Comparison of ENCODE assay signal across 8 mouse cellular contexts in genomic region chr1:73902171-73902991, GRCm38 (mm10).
DNase-seq lines count a peak whose midpoint lies in the region; ATAC-seq and TF ChIP-seq lines count a peak whose summit lies in the region.

No protein-coding gene starts in this region.

- H3K9me3 ChIP-seq in MEL (replicated peaks; ENCODE audit: insufficient read depth, low read length), result no peaks in the 10 kb centered on the region
- no peaks in the 10 kb centered on the region for H3K9me3 ChIP-seq in lung, embryonic 16.5 days (ENCODE audit: control insufficient read depth, low read length)

- peak; percentile 65 for ATAC-seq in lung, embryonic 16.5 days (ENCODE audit: low read depth)

- no peaks in the 10 kb centered on the region for H3K36me3 ChIP-seq in MEL (ENCODE audit: control insufficient read depth in 1 of 2, insufficient read depth in 2 of 2, low read length in 2 of 2)
- H3K36me3 ChIP-seq in lung, embryonic 16.5 days (ENCODE audit: control insufficient read depth, insufficient read depth, low read length), result no peaks in the 10 kb centered on the region

- TF ChIP-seq EP300 in MEL (IDR thresholded peaks at IDR 0.05; ENCODE audit: low read depth in 1 of 2, low read length in 2 of 2), result no peak

- peak; percentile 80 for DNase-seq in MEL (ENCODE audit: low read depth, low spot score)
- peak; percentile 36 for DNase-seq in brain, embryonic 18.5 days (ENCODE audit: low read depth, low spot score)
- peak; percentile 54 for DNase-seq in fibroblast of lung, adult 2 months (ENCODE audit: low read depth)
- DNase-seq in heart, postnatal 14 days, result peak; percentile 81 to 85
- peak; percentile 65 to 74 for DNase-seq in layer of hippocampus, adult 2 months (ENCODE audit: low spot score in 2 of 2)
- peak; percentile 87 for DNase-seq in retina, postnatal 1 day
- peak; percentile 71 for DNase-seq in yolk sac, embryonic 10.5 days (ENCODE audit: low spot score)

- 0 out of 2 replicates have a peak overlapping the region, but pooled peaks have one; percentile 11 for H3K4me2 ChIP-seq in lung, embryonic 16.5 days (ENCODE audit: low read depth, low read length)

- no peaks in the 10 kb centered on the region for H3K4me1 ChIP-seq in MEL (ENCODE audit: control insufficient read depth in 1 of 2, insufficient read depth in 2 of 2, low read length in 2 of 2)
- H3K4me1 ChIP-seq in lung, embryonic 16.5 days (replicated peaks; ENCODE audit: control insufficient read depth, insufficient read depth, low read length), result peaks cover 19% of the 10 kb centered on the region

- H3K79me2 ChIP-seq in MEL (ENCODE audit: control insufficient read depth, insufficient read depth, low read length, poor library complexity), result no peaks in the 10 kb centered on the region

- peak; percentile 89 for TF ChIP-seq RAD21 in MEL (IDR thresholded peaks at IDR 0.05; ENCODE audit: low read depth, low read length)

- no peak overlapping the region for H3K4me3 ChIP-seq in MEL (ENCODE audit: control insufficient read depth in 1 of 2, insufficient read depth in 1 of 2, low read depth in 2 of 2, low read length in 2 of 2)
- no peak overlapping the region for H3K4me3 ChIP-seq in layer of hippocampus, adult 2 months
- no peak overlapping the region for H3K4me3 ChIP-seq in lung, embryonic 16.5 days (ENCODE audit: low read length)

- TF ChIP-seq POLR2A in MEL (IDR thresholded peaks at IDR 0.05; ENCODE audit: control insufficient read depth in 1 of 2, insufficient read depth in 1 of 2, low read depth in 1 of 2, low read length in 2 of 2, poor library complexity in 1 of 2), result no peak

- intact Hi-C loops in heart, postnatal 14 days (cut with DNase I), result loop anchor here (1.0 to 5.0 kb wide), 3 partner anchors 92 to 295 kb away; no protein-coding TSS in a partner anchor

- no peak overlapping the region for H3K27ac ChIP-seq in MEL (ENCODE audit: control insufficient read depth, low read depth, low read length)
- H3K27ac ChIP-seq in layer of hippocampus, adult 2 months, result peak overlapping the region; percentile 2; the same call in 1 of the 2 replicates
- peak overlapping the region; percentile 58 for H3K27ac ChIP-seq in lung, embryonic 16.5 days (ENCODE audit: low read length)

- H3K9ac ChIP-seq in MEL (ENCODE audit: control insufficient read depth, low read depth, low read length, poor library complexity, severe bottlenecking), result no peak overlapping the region
- H3K9ac ChIP-seq in lung, embryonic 16.5 days (ENCODE audit: low read length), result 0 out of 2 replicates have a peak overlapping the region, but pooled peaks have one; percentile 18

- WGBS in lung, embryonic 16.5 days, result 7% methylated on average over 16 of the region's 16 CpGs

- TF ChIP-seq CTCF in MEL (IDR thresholded peaks at IDR 0.05 in 2 of 3, conservative IDR thresholded peaks at IDR 0.05 in 1 of 3; ENCODE audit: control insufficient read depth in 1 of 3, insufficient read depth in 1 of 3, low read depth in 2 of 3, low read length in 3 of 3, poor library complexity in 1 of 3, severe bottlenecking in 1 of 3), result peak; percentile 58 to 88 (median 83)
- TF ChIP-seq CTCF in layer of hippocampus, adult 2 months (conservative IDR thresholded peaks at IDR 0.05), result peak; percentile 87

- H3K27me3 ChIP-seq in MEL (ENCODE audit: control insufficient read depth in 1 of 2, insufficient read depth in 2 of 2, low read length in 2 of 2), result no peaks in the 10 kb centered on the region
- no peaks in the 10 kb centered on the region for H3K27me3 ChIP-seq in lung, embryonic 16.5 days (ENCODE audit: control insufficient read depth, insufficient read depth, low read depth, low read length)

TF ChIP-seq in MEL, 35 proteins besides CTCF, POLR2A, EP300 and RAD21:
- TF ChIP-seq GATA1 (IDR thresholded peaks at IDR 0.05; ENCODE audit: low read depth, low read length), result no peak
- TF ChIP-seq ELF1 (IDR thresholded peaks at IDR 0.05; ENCODE audit: low read depth, low read length), result 0 out of 2 replicates have a peak, but pooled peaks have one; percentile 28
- no peak for TF ChIP-seq USF1 (IDR thresholded peaks at IDR 0.05; ENCODE audit: low read depth, low read length)
- TF ChIP-seq CHD1 (IDR thresholded peaks at IDR 0.05; ENCODE audit: low read depth, low read length), result no peak
- peak; percentile 75 for TF ChIP-seq ZC3H11A (IDR thresholded peaks at IDR 0.05; ENCODE audit: low read depth, low read length)
- TF ChIP-seq TCF12 (IDR thresholded peaks at IDR 0.05; ENCODE audit: low read depth, low read length), result no peak
- TF ChIP-seq MYC (IDR thresholded peaks at IDR 0.05; ENCODE audit: low read depth, low read length), result no peak
- peak; percentile 54; the same call in 1 of the 2 replicates for TF ChIP-seq MAZ (IDR thresholded peaks at IDR 0.05; ENCODE audit: low read depth, low read length)
- TF ChIP-seq SMC3 (IDR thresholded peaks at IDR 0.05; ENCODE audit: low read depth, low read length), result peak; percentile 78

Comparison
In these comparisons a context has a peak if more than half of its experiments do, and no peak if none do; other contexts are left out.
1. DNase-seq: peak in every context shown above with its lines; median percentile 87 in retina, postnatal 1 day; 83 in heart, postnatal 14 days; 80 in MEL; 71 in yolk sac, embryonic 10.5 days; 70 in layer of hippocampus, adult 2 months; 54 in fibroblast of lung, adult 2 months; 36 in brain, embryonic 18.5 days.